Mouse (Mus musculus) right cerebral cortex, adult 18-20 months (tissue): ENCODE measurements around the gene Nhej1.

Experiments
- DNase-seq: peaks from one replicate; pipeline ENCODE4 v3.0.0; 2022; ENCODE audit warnings: mixed read lengths

The Nhej1 gene

GRCm38 (mm10) chr1:75125418-75125817, 418 bp upstream of the Nhej1 start:
- DNase-seq: no peak

DNA sequence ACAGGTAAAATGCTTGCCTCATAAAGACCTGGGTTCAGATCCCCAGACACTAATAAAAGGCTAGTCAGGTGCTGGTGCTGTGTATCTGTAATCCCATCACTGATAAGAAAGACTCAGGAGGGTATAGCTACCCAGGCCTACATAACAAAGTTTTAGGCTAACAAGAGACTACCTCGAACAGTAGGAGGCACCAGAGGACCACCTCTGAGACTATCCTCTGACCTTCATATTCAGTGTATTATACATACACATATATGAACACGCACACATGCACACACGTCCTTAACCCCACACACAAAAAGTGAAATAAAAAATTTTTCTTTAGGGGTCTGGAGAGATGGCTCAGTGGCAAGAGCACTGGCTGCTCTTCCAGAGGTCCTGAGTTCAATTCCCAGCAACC, 2.8 kb downstream of the Nhej1 start:
- DNase-seq: no peak

GRCm38 (mm10) chr1:75052091-75052490, 72.9 kb downstream of the Nhej1 start:
- peak; percentile 16 for DNase-seq

DNA sequence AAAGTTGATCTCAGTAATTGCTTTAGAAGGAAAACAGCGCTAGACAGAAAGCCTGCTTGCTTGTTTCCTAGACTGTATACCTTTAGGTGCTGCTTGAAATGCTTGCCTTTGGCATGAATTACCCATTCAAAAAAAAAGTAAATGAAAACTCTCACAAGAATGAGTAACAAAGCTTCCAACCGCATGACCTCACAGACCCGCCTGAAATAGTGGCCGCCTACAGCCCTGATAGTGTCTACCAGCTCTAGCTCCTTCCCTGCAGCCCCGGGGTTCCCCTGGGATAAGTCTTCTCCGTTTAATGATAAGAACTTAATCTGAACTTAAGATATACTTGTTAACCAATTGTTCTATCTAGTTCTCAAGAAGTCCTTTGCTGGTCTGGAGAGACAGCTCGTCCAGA, 73.6 kb downstream of the Nhej1 start:
- no peak for DNase-seq

DNA sequence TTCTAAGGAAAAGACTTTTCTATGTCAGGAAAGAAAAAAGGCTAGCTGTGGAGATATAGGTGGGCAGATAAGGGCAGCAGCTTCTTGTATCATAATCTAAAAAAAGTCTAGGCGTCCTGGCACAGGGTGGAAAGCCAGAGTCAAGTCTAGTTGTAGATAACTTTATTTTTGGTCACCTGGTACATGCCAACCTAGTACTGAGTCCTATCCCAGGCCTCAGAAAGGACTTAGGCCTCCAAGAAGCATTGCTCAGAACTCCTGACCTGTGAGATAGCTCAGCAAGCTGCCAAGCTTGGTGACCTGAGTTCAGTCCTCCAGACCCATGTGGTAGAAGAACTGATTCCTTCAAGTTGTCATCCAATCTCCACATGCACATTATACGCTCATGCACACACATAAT, 76.4 kb downstream of the Nhej1 start:
- DNase-seq: no peak

DNA sequence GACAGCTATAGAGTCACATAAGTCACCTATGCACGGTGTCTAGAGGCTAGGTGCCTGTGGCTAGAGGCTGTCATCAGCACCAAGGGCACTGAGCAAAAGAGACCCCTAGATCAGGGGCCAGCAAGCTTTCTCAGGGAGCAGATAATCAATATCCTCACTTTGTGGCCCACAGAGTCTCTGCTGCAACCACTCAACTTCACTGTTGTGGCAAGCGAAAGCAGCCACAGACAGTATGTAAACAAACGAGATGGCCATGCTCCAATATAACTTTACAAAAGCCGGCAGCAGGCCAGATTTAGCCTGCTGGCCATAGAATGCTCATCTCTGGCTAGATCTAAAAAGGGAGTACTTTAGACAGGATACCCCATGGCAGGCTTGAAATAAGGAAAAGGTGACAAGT, 77.0 kb downstream of the Nhej1 start:
- no peak for DNase-seq

DNA sequence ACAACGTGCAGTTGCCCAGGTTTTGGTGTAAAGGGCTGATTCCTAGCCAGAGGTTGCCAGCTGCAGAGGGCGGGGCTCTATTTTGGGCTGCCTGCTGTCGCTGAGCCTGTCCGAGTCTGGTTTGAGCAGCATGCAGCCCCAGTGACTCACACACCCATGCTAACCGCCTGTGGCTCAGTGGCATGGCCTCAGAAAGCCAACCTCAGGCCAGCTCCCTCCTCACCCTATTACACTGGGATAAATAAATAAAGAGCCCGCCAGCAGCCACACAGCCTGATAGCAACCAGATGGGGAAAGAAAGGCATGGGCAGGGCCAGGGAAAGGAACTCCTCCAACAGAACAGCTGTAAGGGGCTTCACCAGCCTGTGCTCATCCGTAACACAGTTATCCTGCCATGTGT, 84.6 kb downstream of the Nhej1 start:
- no peak for DNase-seq

- no peak for DNase-seq
Observed at GRCm38 (mm10) chr1:75032041-75032440, 93.0 kb downstream of the Nhej1 start.

DNA sequence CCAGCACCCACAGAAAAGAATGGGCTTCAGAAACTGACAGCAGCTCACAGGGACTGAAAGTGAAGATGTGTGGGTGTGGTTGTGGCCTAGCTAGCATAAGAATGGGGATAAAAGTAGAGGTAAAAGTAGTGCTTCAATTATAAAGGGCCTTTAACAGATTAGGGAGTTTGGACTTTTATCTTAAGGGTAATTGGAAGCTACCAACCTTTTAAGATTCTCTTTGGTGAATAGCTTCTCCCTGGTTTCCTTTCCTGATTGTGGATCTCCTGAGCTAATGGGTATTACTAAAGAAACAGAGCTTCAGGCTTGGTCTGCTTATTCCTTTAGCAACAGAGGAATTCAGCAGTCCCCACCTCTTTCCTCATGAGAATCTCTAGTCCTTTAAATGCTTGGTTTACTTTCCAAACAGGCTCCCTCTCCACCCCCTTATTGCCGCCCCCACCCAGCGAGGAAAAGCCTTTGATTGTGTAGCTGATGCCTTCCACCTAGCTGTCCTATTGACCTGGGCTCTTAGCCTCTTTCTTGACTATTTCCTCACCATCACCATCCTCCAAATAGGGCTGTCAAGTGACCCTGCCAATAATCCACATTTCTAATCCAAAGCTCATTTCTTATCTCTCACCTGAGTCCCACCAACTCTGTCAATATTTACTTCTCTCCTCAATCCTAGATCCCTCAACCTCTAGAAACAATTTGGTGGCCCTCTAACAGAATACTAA, 97.8 kb downstream of the Nhej1 start:
- no peak for DNase-seq

DNA sequence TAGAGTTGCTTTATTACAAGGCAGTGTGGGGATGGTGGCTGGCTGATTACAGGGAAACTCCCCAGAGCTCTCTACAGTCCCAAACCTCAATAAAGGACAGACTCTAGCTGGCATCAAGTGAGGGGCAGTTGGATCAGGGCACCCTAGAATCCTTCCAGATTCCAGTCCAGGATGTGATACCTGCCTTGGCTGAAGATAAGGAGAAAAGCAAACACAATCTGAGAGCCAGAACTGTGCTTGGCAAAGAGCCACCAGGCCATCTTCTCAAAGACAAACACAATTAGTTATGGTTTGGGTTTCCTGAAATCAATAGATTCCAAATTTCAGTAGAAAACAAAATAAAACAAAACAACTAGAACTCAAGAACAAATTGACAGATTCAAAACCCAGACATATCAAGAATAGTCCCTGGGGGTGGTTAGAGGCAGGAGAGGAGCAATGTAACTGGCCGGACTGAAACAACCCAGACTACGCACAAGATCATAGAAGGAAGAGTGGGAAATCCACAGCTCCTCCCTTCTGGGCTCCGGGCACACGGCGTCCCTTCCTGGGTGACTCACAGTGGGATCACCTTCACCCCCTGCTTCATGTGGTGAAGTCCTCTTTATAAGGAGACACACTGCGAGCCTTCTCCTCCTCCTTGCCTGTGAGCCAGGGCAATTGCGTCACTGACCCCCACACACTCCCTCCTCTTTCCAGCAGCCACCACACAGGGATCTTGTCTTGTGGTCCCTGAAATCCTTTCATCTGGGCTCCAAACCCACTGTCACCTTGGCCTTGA, 100.4 kb downstream of the Nhej1 start:
- no peak for DNase-seq

GRCm38 (mm10) chr1:75022216-75022615, 102.8 kb downstream of the Nhej1 start:
- DNase-seq: no peak

GRCm38 (mm10) chr1:75016846-75017245, 108.2 kb downstream of the Nhej1 start:
- peak; percentile 80 for DNase-seq

DNA sequence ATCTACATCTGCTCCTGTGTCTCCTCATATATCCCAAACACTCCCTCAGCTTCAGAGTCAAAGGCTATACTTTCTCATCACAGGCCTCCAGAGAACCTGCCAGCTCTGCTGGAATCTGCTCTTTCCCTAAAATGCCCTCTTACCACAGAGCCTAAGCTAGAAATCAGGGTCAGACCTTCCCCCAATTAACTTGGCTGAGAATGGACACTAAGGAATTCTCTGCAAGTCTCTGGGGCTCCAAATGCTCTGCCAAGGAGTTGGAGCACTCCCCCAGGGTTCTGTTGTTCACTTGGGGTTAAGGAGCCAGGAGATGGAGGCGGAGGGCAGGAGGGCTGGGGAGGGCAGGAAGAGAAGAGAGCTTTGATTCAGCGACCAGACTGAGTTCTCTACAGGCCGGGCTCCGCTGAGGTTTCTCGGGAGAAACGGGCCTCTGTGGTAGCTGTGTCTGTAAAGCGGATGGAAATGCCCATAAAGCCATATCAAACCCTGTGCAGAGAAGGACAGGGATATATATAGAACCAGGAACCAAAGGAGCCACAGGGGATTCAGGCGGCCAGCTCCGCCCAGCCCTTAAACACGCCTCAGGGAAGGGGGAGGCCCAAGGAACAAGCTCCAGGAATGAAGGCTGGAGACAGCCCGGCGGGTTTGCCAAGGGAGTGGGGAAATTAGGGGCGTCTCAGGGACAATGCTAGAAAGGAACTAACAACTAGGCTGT, 109.3 kb downstream of the Nhej1 start:
- DNase-seq: no peak

DNA sequence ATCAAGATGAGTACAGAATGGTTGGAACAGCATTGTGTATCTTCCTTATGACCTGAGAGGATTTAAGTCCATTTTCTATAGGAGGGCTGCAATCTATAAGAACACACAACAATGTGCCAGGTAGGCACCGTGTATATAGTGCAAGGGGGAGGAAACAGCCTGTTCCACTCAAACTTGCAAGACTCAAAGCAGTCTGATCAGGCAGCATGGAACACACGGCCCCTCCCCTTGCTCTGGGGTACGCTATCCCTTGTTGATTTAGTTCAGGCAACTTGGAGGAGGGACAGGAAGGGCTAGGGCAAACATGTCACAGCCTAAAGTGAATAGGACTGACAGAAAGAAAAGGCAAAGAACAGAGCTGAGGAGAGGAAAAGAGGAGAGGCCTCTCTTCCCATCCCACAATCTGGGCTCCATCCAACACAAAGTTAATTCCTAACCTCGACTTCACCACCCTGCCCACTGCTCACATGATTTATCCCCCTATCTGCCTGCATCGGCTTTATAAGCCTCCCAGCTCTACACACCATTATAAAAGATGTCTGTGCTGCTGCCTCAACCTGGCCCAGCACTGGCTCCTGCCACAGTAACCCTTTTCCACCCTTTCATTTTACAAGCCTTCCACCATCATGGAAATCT, 110.7 kb downstream of the Nhej1 start:
- no peak for DNase-seq

DNA sequence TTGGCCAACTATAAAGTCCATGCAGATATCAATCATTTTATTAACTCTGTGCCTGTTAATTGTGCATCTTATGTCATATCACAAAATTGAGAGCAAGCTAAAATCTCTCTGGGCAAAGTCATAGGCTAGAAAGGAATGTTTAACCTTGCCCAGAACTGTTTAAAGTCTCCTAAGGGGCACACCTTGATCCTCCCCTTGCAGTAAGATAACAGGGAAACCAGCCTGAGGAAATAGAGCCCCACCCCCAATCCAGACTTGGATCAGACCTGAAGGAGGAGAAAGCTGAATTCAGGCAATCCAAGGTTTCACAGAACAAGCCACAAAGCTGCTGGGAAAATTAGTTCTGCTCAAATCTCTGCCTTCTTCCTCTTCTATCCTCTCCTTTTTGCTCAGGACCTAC, 114.2 kb downstream of the Nhej1 start:
- no peak for DNase-seq

DNA sequence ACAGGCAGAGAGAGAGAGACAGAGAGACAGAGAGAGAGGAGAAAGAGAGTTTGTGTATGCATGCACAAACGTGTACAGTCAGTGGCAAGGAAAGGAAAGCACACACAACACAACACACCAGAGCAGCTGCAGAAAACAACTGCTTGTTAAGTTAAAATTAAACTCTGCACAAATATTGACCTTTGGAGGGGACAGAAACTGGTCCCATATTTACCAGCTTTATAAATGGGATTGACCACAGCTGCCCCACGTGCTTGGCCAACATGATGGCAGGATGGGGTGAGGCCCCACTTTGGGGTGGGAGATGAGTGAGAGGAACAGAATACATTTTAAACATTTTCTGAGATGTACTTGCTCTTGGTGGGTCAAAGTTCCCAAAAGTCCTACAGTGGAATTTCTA, 114.8 kb downstream of the Nhej1 start:
- DNase-seq: no peak

- no peak for DNase-seq
Observed at GRCm38 (mm10) chr1:75006016-75006415, 119.0 kb downstream of the Nhej1 start.

GRCm38 (mm10) chr1:75001183-75001582, 123.8 kb downstream of the Nhej1 start:
- no peak for DNase-seq

DNA sequence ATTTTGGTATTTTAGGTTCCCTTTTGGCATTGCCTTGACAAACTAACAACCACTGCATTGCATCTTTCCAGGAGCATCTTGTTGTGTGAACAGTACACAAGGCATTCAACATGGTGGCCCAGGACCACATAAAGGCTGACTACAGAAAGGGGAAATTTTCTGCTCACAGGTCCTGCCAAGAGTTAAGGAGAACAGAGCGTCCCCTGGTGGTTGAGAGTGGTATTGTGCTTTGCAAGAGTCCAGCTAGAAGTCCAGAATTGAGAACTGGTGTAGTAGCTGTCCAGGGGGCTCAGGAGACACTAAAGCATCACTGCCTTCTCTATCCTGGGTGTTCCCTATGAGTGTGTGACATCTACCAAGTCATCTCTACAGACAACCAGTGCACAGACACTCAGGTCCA, 124.5 kb downstream of the Nhej1 start:
- DNase-seq: peak; percentile 23

GRCm38 (mm10) chr1:74999173-74999572, 125.8 kb downstream of the Nhej1 start:
- DNase-seq: no peak

GRCm38 (mm10) chr1:74997231-74997630, 127.8 kb downstream of the Nhej1 start:
- DNase-seq: no peak

GRCm38 (mm10) chr1:74977001-74977400, 148.0 kb downstream of the Nhej1 start:
- no peak for DNase-seq

- DNase-seq: no peak
Observed at GRCm38 (mm10) chr1:74975936-74976335, 149.1 kb downstream of the Nhej1 start.
